ENCODE assay signal across 24 mouse cellular contexts in the genomic region with DNA sequence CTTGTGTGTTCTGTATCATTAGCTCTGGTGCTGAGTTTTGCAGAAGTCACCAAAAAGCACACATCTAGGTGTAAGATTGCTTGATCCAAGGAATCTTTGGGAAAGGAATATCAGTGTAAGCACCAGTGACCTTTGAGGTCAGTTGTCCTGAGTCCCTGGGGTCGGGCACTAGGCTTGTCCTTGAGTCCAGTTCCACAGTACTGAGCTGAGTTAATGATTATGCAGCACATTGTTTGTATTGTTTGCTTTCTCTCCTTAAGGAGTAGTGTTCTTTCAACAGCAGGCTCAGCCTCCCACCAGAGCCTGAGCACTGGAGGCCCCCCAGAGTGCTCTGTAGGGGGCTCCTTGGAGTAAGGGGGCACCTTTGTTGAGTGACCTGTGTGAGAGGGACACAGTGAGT. TPM values are rescaled to one million over a fixed set of nuclear protein-coding genes. Genes with fewer than 3 reads are reported as not detected.
"Had no signal": no experiment of that assay in that cellular context is flagged by ENCODE, and none has a peak within 500 bp of the region (broad histone marks: within the 10 kb centered on the region; RNA-seq: fewer than 3 reads in every experiment).

No protein-coding gene starts in this region.

- H3K27ac ChIP-seq: intestine, embryonic 15.5 days; left cerebral cortex, adult 2 months; liver, embryonic 12.5 days; liver, embryonic 15.5 days; lung, embryonic 15.5 days; neural tube, embryonic 12.5 days; neural tube, embryonic 15.5 days had no signal

- H3K27me3 ChIP-seq: intestine, embryonic 15.5 days; liver, embryonic 12.5 days; liver, embryonic 15.5 days; lung, embryonic 15.5 days; megakaryocyte, embryonic 14.5 days; neural tube, embryonic 12.5 days; neural tube, embryonic 15.5 days had no signal

- H3K4me1 ChIP-seq: intestine, embryonic 15.5 days; liver, embryonic 15.5 days; neural tube, embryonic 12.5 days; neural tube, embryonic 15.5 days had no signal

- H3K9ac ChIP-seq: intestine, embryonic 15.5 days; liver, embryonic 12.5 days; liver, embryonic 15.5 days; lung, embryonic 15.5 days; neural tube, embryonic 12.5 days; neural tube, embryonic 15.5 days had no signal

- H3K4me3 ChIP-seq: intestine, embryonic 15.5 days; left cerebral cortex, adult 2 months; liver, embryonic 12.5 days; liver, embryonic 15.5 days; lung, embryonic 15.5 days; megakaryocyte, embryonic 14.5 days; neural tube, embryonic 12.5 days; neural tube, embryonic 15.5 days had no signal

- DNase-seq: kidney, postnatal 10 days; layer of hippocampus, postnatal 36 days; lung, adult 18-20 months; lung, postnatal 10 days; lung, postnatal 36 days; right cerebral cortex, adult 18-20 months; right cerebral cortex, postnatal 14 days; right cerebral cortex, postnatal 4 days; thymus, adult 18-20 months; thymus, postnatal 36 days had no signal

- H3K4me2 ChIP-seq: intestine, embryonic 15.5 days; liver, embryonic 12.5 days; liver, embryonic 15.5 days; lung, embryonic 15.5 days; neural tube, embryonic 12.5 days; neural tube, embryonic 15.5 days had no signal

- H3K9me3 ChIP-seq: intestine, embryonic 15.5 days; liver, embryonic 12.5 days; liver, embryonic 15.5 days; lung, embryonic 15.5 days; megakaryocyte, embryonic 14.5 days; neural tube, embryonic 12.5 days; neural tube, embryonic 15.5 days had no signal

- ATAC-seq: hindbrain, embryonic 16.5 days; intestine, embryonic 15.5 days; liver, embryonic 12.5 days had no signal

RNA-seq across cellular contexts. Expression of gene Barhl1, which starts 23.7 kb away (rescaled TPM):
- total RNA-seq: layer of hippocampus, adult 8-10 months; layer of hippocampus, postnatal 36 days; left cerebral cortex, adult 2 months; left cerebral cortex, postnatal 10 days; left cerebral cortex, postnatal 36 days had no signal
- polyA plus RNA-seq: limb, embryonic 11.5 days; liver, embryonic 12.5 days; liver, embryonic 15.5 days; lung, embryonic 15.5 days; urinary bladder, adult 2 months had no signal
